Mouse (Mus musculus) layer of hippocampus, adult 9-11 months (tissue): ENCODE results near the gene Slc38a4.

Experiments
- DNase-seq: peaks from one replicate; pipeline ENCODE4 v3.0.0; 2022

The Slc38a4 gene

GRCm38 (mm10) chr15:96963318-96963717, 92.4 kb downstream of the Slc38a4 start:
- no peak for DNase-seq

- no peak for DNase-seq
Observed at GRCm38 (mm10) chr15:96960343-96960742, 95.4 kb downstream of the Slc38a4 start.

GRCm38 (mm10) chr15:96959247-96959646, 96.5 kb downstream of the Slc38a4 start:
- no peak for DNase-seq

- DNase-seq: no peak
Observed at GRCm38 (mm10) chr15:96956699-96957098, 99.1 kb downstream of the Slc38a4 start.

- no peak for DNase-seq
Observed at GRCm38 (mm10) chr15:96954389-96954788, 101.4 kb downstream of the Slc38a4 start.

- no peak for DNase-seq
Observed at GRCm38 (mm10) chr15:96953938-96954238, 101.9 kb downstream of the Slc38a4 start.

GRCm38 (mm10) chr15:96953112-96953937, 102.4 kb downstream of the Slc38a4 start:
- peak; percentile 28 for DNase-seq

GRCm38 (mm10) chr15:96952488-96952887, 103.3 kb downstream of the Slc38a4 start:
- DNase-seq: no peak

GRCm38 (mm10) chr15:96951783-96952182, 104.0 kb downstream of the Slc38a4 start:
- no peak for DNase-seq

- no peak for DNase-seq
Observed at GRCm38 (mm10) chr15:96948471-96948870, 107.3 kb downstream of the Slc38a4 start.
